Comparison of ENCODE assay signal across 25 mouse cellular contexts in the genomic region with DNA sequence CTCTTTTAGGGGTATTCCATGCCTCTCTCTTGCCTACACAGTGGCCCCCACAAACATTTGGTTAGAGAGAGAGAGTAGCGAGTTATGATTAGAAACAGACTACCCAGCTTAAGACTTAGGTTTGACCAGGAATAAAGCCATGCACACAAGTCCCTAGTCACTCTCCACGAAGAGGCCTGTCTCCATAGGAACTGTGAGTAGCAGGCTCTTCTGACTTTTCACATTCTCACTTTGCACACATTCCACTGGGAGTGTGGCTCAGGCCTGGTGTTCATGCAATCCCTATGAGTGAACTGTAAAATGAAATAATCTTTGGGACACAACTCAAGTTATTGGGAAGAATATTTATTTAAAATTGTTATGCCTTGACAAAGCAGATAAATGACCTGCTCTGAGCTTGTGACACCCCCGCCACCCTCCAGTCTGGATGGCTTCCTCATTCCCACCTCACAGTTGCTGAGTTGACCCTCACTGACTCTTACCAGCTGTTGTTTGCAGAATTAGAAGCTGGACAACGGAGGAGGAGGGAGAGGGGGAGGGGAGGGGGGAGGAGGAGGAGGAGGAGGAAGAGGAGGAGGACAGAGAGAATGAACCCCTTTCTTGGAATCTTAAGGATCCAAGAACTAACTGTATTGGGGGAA.
DNase-seq lines count a peak whose midpoint lies in the region; ATAC-seq lines count a peak whose summit lies in the region.
"Had no signal": no experiment of that assay in that cellular context is flagged by ENCODE, and none has a peak within 500 bp of the region (broad histone marks: within the 10 kb centered on the region; RNA-seq: fewer than 3 reads in every experiment).

No protein-coding gene starts in this region.

- no peak overlapping the region for H3K4me2 ChIP-seq in limb, embryonic 12.5 days
- H3K4me2 ChIP-seq in forebrain, embryonic 11.5 days (ENCODE audit: low read depth, low read length, severe bottlenecking): no peak overlapping the region
- H3K4me2 ChIP-seq: forebrain, embryonic 15.5 days; midbrain, embryonic 12.5 days; neural tube, embryonic 15.5 days had no signal

- intact Hi-C loops in heart, postnatal 36 days (cut with DNase I): no loop called here

- H3K4me1 ChIP-seq in heart, embryonic 10.5 days: peaks cover 26% of the 10 kb centered on the region
- H3K4me1 ChIP-seq in limb, embryonic 12.5 days (replicated peaks): peaks cover 6% of the 10 kb centered on the region
- peaks cover 21% of the 10 kb centered on the region for H3K4me1 ChIP-seq in limb, embryonic 10.5 days
- no peaks in the 10 kb centered on the region for H3K4me1 ChIP-seq in forebrain, embryonic 11.5 days (replicated peaks; ENCODE audit: control insufficient read depth, insufficient read depth, low read length)

- H3K36me3 ChIP-seq in heart, embryonic 10.5 days: no peaks in the 10 kb centered on the region
- H3K36me3 ChIP-seq in limb, embryonic 12.5 days: no peaks in the 10 kb centered on the region
- no peaks in the 10 kb centered on the region for H3K36me3 ChIP-seq in limb, embryonic 10.5 days
- no peaks in the 10 kb centered on the region for H3K36me3 ChIP-seq in forebrain, embryonic 11.5 days (ENCODE audit: control insufficient read depth, insufficient read depth, low read length)
- H3K36me3 ChIP-seq: forebrain, embryonic 15.5 days; G1E; midbrain, embryonic 12.5 days; neural tube, embryonic 15.5 days had no signal

- no peak overlapping the region for H3K9ac ChIP-seq in limb, embryonic 12.5 days (replicated peaks)
- no peak overlapping the region for H3K9ac ChIP-seq in forebrain, embryonic 11.5 days (ENCODE audit: low read length)
- H3K9ac ChIP-seq: forebrain, embryonic 15.5 days; liver, embryonic 14.5 days; midbrain, embryonic 12.5 days; neural tube, embryonic 15.5 days had no signal

- no peaks in the 10 kb centered on the region for H3K9me3 ChIP-seq in heart, embryonic 10.5 days
- H3K9me3 ChIP-seq in limb, embryonic 12.5 days: no peaks in the 10 kb centered on the region
- H3K9me3 ChIP-seq in limb, embryonic 10.5 days (replicated peaks): no peaks in the 10 kb centered on the region
- H3K9me3 ChIP-seq in forebrain, embryonic 11.5 days (ENCODE audit: control insufficient read depth, low read length): no peaks in the 10 kb centered on the region
- H3K9me3 ChIP-seq: forebrain, embryonic 15.5 days; megakaryocyte, embryonic 14.5 days; midbrain, embryonic 12.5 days; neural tube, embryonic 15.5 days had no signal

- 61% methylated on average over 4 of the region's 4 CpGs for WGBS in heart, embryonic 10.5 days
- 50% methylated on average over 4 of the region's 4 CpGs for WGBS in limb, embryonic 12.5 days
- 63% methylated on average over 4 of the region's 4 CpGs for WGBS in limb, embryonic 10.5 days
- 77% methylated on average over 4 of the region's 4 CpGs for WGBS in forebrain, embryonic 11.5 days

- no peak for ATAC-seq in limb, embryonic 12.5 days (ENCODE audit: insufficient number of reproducible peaks, insufficient read depth, low FRiP score, low TSS enrichment, low read depth)
- ATAC-seq in forebrain, embryonic 11.5 days (replicated peaks; ENCODE audit: low FRiP score): no peak
- ATAC-seq: forebrain, embryonic 15.5 days; hindbrain, embryonic 16.5 days had no signal

- H3K27ac ChIP-seq in heart, embryonic 10.5 days: 0 out of 2 replicates have a peak overlapping the region, but pooled peaks have one; percentile 9
- H3K27ac ChIP-seq in limb, embryonic 12.5 days: peak overlapping the region; percentile 41; the same call in 1 of the 2 replicates
- no peak overlapping the region for H3K27ac ChIP-seq in limb, embryonic 10.5 days
- no peak overlapping the region for H3K27ac ChIP-seq in forebrain, embryonic 11.5 days (ENCODE audit: low read depth, low read length)
- H3K27ac ChIP-seq: forebrain, embryonic 15.5 days; kidney, postnatal 0 days; liver, embryonic 14.5 days; midbrain, embryonic 12.5 days; neural tube, embryonic 15.5 days had no signal

- no peaks in the 10 kb centered on the region for H3K27me3 ChIP-seq in heart, embryonic 10.5 days (ENCODE audit: insufficient read depth, poor library complexity, severe bottlenecking)
- H3K27me3 ChIP-seq in limb, embryonic 12.5 days: no peaks in the 10 kb centered on the region
- H3K27me3 ChIP-seq in limb, embryonic 10.5 days (ENCODE audit: low read depth, poor library complexity, severe bottlenecking): no peaks in the 10 kb centered on the region
- no peaks in the 10 kb centered on the region for H3K27me3 ChIP-seq in forebrain, embryonic 11.5 days (ENCODE audit: control insufficient read depth, insufficient read depth, low read length)
- H3K27me3 ChIP-seq: forebrain, embryonic 15.5 days; midbrain, embryonic 12.5 days; neural tube, embryonic 15.5 days had no signal

- no peak overlapping the region for H3K4me3 ChIP-seq in heart, embryonic 10.5 days
- H3K4me3 ChIP-seq in limb, embryonic 12.5 days (replicated peaks): no peak overlapping the region
- H3K4me3 ChIP-seq in limb, embryonic 10.5 days: no peak overlapping the region
- H3K4me3 ChIP-seq in forebrain, embryonic 11.5 days (ENCODE audit: low read depth, low read length): no peak overlapping the region
- H3K4me3 ChIP-seq: forebrain, embryonic 15.5 days; megakaryocyte, embryonic 14.5 days; midbrain, embryonic 12.5 days; neural tube, embryonic 15.5 days had no signal

- no peak for DNase-seq in heart, embryonic 10.5 days (ENCODE audit: low spot score)
- DNase-seq in heart, postnatal 36 days: no peak
- no peak for DNase-seq in limb, embryonic 10.5 days (ENCODE audit: low spot score)
- DNase-seq in thymus, postnatal 4 days: peak; percentile 3
- DNase-seq in thymus, postnatal 36 days: no peak
- DNase-seq in forebrain, embryonic 11.5 days (ENCODE audit: low spot score): no peak
- DNase-seq: adrenal gland, postnatal 10 days; cerebellum, adult 8-10 months; cerebellum, postnatal 25 days; gastrocnemius, postnatal 25 days; kidney, adult 2 months; layer of hippocampus, postnatal 36 days; left cerebral cortex, postnatal 4 days; liver; retina, postnatal 1 day; right cerebral cortex, postnatal 14 days had no signal

Comparison
In these comparisons a context has a peak if more than half of its experiments do, and no peak if none do; other contexts are left out.
1. H3K27ac ChIP-seq: peak in heart, embryonic 10.5 days (single experiment) and limb, embryonic 12.5 days (single experiment); none in limb, embryonic 10.5 days (single experiment) and forebrain, embryonic 11.5 days (single experiment).